Mouse (Mus musculus) ES-CJ7 (cell line): ENCODE results near the gene Elob.

ENCODE experiments used
- DNase-seq: peaks from one replicate; pipeline ENCODE4 v3.0.0; 2011; ENCODE audit warnings: low read depth, low spot score

Gene Elob

DNA sequence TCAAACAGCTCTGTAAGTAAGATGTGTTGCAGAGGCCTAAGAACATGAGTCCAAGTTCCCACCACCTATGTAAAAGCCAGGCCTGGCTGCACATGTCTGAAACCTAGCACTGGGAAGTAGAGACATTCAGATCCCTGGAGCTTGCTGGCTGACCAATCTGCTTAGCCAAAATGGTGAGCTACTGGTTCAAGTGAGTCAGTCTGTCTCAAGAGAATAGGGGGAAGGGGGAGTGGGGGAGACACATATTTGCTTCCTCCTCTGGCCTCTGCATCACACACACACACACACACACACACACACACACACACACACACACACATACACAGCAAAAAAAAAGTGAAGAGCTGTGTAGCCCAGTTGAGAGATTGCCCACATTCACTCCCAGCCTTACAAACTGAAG is 45.6 kb downstream of the Elob start:
- DNase-seq: no peak

- no peak for DNase-seq
These were observed 50.5 kb downstream of the Elob start for GRCm38 (mm10) chr17:23778447-23778846.

- DNase-seq: no peak
These were observed 51.8 kb downstream of the Elob start for GRCm38 (mm10) chr17:23777141-23777540.

DNA sequence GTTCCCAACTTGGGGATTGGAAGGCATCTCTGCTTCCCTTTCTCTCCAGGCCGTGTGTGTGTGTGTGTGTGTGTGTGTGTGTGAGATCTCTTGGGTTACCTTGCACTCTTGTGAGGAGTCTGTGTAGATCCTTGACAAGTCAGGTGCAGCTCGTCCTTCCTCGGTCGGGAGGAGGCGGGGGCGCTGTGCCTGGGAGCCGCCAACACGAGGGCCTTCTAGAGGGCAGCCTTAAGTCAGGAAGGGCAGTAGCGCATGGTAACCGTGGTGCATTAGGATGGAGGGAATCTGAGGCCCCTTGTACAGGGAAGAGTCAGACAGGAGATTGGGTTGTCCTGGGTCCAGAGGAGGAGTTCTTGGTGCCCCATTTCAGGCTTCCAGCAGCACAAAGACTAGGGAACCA is 52.7 kb downstream of the Elob start:
- DNase-seq: no peak
